Mouse (Mus musculus) bone marrow, adult 2 months (tissue): ENCODE results near the gene Ddr1.

ENCODE experiments used
- CTCF ChIP-seq: fragments of 200-500 bp; IDR thresholded peaks from 2 replicates; pipeline ENCODE4 v1.5.1; 2011; ENCODE audit warnings: low read length, control low read depth; ENCODE audit not compliant: control insufficient read depth, insufficient read depth
- POLR2A ChIP-seq: fragments of 200-500 bp; IDR thresholded peaks from 2 replicates; pipeline ENCODE4 v1.6.1; 2011; ENCODE audit warnings: low read depth, mild to moderate bottlenecking, control low read depth, low read length, borderline replicate concordance; ENCODE audit not compliant: control insufficient read depth

DNA sequence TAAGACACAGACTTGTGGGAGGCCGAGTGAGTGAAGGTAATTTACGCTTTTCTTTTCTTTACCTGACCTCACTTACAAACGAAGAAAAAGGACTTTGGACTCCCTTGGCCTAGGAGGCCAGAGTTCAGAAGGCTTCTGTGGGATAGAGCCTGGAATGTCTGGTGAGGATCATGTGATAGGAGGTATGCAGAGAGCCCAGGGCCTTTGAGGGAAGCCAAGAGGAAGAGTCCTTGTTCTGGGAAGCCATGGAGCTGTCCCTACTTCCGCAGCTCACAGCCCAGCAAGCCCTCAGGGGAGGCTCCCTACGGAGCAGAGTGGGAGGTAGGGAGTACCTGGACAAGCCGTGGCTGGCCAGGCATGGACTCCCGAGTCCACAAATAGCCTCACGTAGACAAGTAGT is 17.3 kb upstream of the Ddr1 start:
- TF ChIP-seq CTCF = no peak
- no peak for TF ChIP-seq POLR2A
